Mouse (Mus musculus) kidney, adult 2 months (tissue): ENCODE results near the gene Cfap298.

Experiments
- CTCF ChIP-seq: fragments of 200-500 bp; conservative IDR thresholded peaks from 2 replicates; pipeline ENCODE4 v1.5.1; 2011; ENCODE audit warnings: low read depth, mild to moderate bottlenecking, control low read depth, low read length, moderate library complexity, mixed read lengths; ENCODE audit not compliant: insufficient read depth, insufficient read length
- POLR2A ChIP-seq: fragments of 200-500 bp; IDR thresholded peaks from one replicate; pipeline ENCODE4 v1.6.1; 2011; ENCODE audit warnings: low read depth, low read length, control low read depth

GRCm38 (mm10) chr16:90963866-90964265, 29.0 kb upstream of the Cfap298 start:
- no peak for TF ChIP-seq CTCF
- TF ChIP-seq POLR2A = no peak
